Mouse (Mus musculus): Measurements from ENCODE around the gene Wscd2.

DNA sequence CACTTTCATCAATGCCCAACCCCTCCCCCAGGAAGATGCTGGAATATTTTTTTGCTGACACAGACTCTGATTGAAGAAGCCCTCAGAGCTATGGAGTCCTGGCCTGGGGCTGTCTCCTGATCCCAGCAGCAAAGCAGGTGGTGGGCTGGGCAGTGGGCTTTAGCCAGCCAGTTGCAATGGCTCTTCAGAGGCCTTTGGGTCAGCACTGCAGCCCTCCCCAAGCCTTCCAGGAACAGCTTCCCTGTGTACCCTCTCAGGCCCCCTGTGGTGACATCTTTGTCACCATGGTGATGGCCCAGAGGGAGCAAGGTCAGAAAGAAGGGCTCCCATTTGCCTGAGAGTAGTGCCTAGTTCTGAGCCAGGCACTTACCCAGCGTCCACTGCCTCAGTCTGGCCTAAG lies 37.4 kb upstream of the Wscd2 start:
- no peak for TF ChIP-seq CTCF (IDR thresholded peaks at IDR 0.05; ENCODE audit: low read depth)
- no peak for TF ChIP-seq EP300 (IDR thresholded peaks at IDR 0.05; ENCODE audit: low read depth)
